Mouse (Mus musculus): ENCODE results near the gene Metap1d.

- TF ChIP-seq GATA1 (IDR thresholded peaks at IDR 0.05; ENCODE audit: borderline replicate concordance, low read length): no peak
- TF ChIP-seq FLI1 (IDR thresholded peaks at IDR 0.05; ENCODE audit: low read length): no peak
Observed at GRCm38 (mm10) chr2:71542227-71542815, 89.2 kb downstream of the Metap1d start.
